Mouse (Mus musculus) left cerebral cortex, postnatal 4 days (tissue): ENCODE measurements around the gene Gm12216. TPM values are rescaled to one million over a fixed set of nuclear protein-coding genes. Genes with fewer than 3 reads are reported as not detected.

Experiments
- DNase-seq: peaks from one replicate; pipeline ENCODE4 v3.0.0-alpha.2; 2022
- intact Hi-C: fragments of 180-260 bp; cut with DNase I; formaldehyde crosslinking; loops from one replicate; pipeline ENCODE4 v1.15.1; 2025
- microRNA-seq: library from miRNA; unstranded; fragments of <30 nt; microRNA quantifications from one replicate; pipeline ENCODE4 v1.2.0, GENCODE M21; 2022
- total RNA-seq, 2 experiments: library from RNA; stranded (reverse); gene quantifications; 2 replicates each; pipeline ENCODE4 v1.2.3; 2021

Gm12216 gene
- total RNA-seq, 2 experiments from 2014 or later, result 1.1 to 1.3 TPM

DNA sequence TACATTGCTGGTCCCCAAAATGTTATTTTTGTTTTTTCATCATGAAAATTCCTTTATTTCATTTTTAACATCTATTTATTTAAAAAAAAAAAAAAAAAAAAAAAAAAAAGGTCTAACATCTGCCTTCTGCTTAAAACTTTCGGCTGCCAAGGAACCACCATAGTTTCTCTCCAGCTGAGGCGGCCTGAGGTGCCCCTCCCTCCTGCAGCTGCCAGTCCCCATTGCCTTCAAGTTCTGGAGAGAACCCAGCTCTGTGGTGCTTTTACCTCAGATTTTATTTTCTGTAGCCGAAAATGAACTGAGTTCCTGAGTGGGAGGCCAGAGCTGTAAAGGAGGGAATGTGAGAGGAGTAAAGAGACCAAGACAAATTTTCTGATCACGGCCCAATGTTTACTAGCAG lies 109.8 kb downstream of the Gm12216 start:
- no peak for DNase-seq
- intact Hi-C loops, result no loop called here

DNA sequence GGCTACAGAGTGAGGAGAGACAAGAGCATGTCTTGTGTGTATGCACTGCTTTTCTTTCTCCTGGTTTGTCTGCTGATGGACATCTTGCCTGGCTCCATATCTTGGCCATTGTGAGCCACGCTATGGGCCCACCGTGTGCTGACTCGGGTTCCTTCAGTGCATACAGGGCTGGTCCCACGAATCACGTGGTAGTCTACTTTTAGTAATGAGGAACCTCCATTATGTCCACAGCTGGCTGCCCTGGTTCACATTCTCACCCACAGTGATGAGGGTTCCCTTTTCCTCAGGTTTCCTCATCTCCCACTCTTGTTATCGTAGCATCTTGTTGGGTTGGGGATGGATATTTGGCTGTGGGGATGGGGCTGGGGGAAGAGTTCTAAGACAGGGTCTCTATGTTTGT lies 110.4 kb downstream of the Gm12216 start:
- intact Hi-C loops, result no loop called here
- DNase-seq, result no peak

DNA sequence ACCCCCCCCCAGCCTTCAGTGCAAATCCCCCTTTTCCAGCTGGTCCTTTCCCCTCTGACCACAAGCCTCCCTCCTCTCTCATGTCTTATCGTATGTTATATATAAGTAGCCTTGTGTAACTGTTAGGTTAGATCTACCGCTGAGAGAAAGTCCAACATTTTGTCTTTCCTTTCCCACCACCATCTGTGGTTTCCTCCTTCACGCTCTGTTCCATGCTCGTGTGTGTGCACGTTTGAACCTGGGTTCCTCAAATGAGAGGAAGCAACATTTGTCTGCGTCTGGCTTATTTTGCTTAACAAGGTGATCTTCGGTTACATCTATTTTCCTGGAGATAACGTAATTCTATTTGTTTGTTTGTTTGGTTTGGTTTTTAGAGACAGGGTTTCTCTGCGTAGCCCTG lies 111.1 kb downstream of the Gm12216 start:
- DNase-seq, result no peak
- intact Hi-C loops, result no loop called here

DNA sequence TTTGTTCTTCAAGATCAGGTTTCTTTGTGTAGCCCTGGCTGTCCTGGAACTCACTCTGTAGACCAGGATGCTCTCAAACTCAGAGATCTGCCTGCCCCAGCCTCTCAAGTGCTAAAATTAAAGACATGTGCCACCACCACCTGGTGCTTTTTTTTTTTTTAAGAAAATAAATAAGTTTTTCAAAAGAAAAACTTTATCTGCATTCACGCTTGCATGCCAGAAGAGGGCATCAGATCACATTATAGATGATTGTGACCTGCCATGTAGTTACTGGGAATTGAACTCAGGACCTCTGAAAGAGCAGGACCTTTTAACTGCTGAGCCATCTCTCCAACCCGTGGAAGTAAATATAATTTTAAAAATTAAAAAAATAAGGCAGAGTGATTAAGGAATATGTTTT lies 113.8 kb downstream of the Gm12216 start:
- no peak for DNase-seq
- intact Hi-C loops, result no loop called here

DNA sequence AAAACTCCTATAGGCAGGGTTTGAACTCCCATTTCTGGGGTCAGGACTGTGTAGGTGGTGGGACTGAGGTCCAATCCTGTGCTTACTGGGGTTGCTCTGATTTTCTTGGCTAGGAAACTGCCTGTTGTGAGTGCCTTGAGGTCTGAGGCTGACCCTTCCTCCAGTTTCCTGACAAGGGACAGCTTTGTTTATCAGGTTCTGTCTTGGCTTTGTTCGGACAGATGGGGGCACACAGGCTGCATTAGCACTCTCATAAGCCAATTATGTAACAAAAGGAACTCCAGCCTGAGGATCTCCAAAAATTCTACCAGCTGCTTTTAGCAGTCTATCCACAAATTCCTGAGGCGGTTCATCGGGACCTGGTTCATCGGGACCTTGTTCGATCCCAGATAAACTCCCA lies 116.7 kb downstream of the Gm12216 start:
- intact Hi-C loops, result no loop called here
- no peak for DNase-seq

DNA sequence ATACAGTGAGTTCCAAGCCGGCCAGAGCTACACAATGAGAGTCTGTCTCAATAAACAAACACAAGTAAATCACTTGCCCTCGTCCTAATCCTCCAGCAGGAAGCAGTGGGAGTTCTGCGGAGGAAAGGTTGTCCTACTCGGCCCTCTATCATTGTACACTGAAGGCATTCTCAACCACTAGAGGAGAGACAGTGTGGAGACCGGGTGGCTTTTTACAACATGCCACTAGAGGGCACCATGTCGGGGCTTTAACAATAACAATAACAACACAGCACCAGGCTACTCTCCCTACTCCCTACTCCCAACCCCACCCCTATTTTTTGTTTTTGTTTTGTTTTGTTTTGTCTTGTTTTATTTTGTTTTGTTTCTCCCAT lies 121.5 kb downstream of the Gm12216 start:
- DNase-seq, result peak; percentile 50
- intact Hi-C loops, result loop anchor here (5.0 kb wide), 1 partner anchor 115 kb away; no protein-coding TSS in a partner anchor

DNA sequence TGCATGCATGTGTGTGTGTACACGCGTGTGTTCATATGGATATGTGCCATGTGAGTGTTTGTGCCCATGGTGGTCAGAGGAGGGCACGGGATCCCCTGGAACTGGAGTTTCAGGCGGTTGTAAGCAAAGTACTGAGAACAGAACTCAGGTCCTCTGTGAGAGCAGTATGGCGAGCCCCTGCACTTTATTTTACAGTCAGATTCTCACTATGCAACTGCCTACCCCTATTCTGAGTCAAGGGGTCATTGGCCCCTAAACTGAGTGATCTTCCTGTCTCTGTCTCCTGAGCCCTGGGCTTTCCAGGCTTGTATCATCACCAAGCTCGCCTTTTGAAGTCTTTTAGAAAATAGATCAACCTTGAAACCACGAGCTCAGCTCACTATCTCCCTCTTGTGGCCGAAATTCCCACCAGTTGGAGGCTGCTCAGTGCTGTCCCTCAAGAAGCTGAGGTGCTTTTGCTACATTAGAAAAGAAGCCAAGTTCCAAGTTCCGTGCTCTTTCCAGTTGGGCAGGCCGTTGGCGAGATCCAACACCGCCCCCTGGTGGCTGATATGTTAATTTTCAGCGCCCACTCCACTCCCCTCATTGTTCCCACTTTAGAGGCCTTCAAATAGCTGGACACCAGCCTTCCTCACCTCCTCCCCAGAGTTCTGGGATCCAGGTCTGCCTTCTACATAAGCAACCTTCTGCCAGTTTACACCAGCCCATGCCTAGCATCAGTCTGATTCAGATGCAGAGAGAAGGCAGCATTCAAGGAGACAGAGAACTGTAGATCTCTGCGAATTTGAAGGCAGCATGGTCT lies 122.1 kb downstream of the Gm12216 start:
- DNase-seq, result peak; percentile 71
- intact Hi-C loops, result loop anchor here (5.0 kb wide), 1 partner anchor 115 kb away; no protein-coding TSS in a partner anchor

DNA sequence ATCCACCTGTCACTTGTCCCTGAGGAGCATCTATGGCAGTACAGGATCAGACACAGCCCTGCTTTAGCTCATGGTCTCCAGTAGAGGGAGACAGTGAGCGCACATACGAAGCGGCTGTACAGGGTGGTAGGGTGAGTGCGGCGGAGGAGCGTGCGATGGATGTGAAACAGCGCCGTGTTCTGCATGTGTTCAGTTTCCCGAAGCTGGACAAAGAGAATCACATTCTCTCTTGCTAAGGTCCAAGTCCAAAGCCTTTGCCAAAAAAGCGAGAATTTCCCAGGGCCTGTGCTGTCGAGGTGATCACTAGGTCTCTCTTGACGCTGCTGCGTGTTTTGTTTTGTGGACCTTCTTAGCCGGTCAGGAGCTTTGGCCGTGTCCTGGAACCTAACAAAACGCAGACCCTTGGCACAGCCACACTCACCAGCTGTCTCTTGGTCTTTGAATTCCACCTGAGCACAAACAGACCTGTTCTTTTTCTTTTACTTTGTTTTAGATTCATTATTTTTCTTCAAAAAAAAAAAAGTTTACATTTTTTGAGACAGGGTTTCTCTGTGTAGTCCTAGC lies 123.3 kb downstream of the Gm12216 start:
- intact Hi-C loops, result loop anchor here (5.0 kb wide), 1 partner anchor 117 kb away; no protein-coding TSS in a partner anchor
- DNase-seq, result peak; percentile 69

DNA sequence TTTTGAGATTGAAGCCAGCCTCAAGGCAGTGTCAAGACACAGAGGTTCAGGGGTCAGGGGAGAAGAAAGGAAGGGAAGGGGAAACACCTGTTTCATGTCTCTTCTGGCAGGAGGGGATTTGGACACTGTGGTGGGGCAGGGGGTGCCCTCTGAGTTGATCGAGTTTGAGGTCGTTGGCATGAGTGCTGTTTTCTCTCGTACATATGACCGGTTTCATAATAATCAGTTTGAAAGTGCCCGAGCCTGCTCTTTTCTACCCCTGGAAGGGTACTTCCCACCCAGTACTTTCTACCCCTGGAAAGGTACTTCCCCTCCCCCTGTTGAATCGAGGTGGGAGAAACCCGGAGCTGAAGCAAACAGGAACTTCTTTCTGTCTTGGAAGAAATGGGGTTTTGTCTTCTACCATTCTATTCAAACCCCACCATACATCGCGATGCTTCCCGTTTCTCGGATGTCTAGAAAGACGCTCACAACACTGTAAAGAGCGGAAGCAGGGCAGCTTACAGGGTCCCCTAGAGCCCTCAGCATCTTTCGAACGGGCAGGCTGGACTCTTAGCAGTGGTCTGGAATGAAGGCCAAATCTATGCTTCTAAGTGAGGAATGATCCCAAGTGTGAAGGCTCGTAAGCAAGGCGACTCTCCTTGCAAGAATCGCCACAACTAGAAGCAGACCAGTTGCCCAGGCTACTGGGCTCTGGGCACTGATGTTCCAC lies 123.9 kb downstream of the Gm12216 start:
- DNase-seq, result no peak
- intact Hi-C loops, result loop anchor here (5.0 kb wide), 1 partner anchor 117 kb away; no protein-coding TSS in a partner anchor

DNA sequence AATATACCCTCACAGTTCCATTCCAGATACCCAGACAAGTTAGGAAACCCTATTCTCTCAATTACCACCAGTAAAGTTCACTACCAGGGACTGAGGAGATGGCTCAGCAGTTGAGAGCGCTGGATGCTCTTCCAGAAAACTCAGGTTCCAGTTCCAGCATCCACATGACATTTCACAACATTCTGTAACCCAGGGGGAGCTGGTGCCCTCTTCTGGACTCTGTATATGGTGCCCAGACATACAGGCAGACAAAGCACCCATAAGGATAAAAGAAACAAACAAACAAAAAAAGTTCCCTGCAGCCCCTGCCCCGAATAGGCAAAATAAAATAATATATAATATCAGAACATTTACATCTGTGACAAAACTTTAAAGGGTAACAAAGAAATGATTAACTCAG lies 124.6 kb downstream of the Gm12216 start:
- DNase-seq, result no peak
- intact Hi-C loops, result no loop called here

DNA sequence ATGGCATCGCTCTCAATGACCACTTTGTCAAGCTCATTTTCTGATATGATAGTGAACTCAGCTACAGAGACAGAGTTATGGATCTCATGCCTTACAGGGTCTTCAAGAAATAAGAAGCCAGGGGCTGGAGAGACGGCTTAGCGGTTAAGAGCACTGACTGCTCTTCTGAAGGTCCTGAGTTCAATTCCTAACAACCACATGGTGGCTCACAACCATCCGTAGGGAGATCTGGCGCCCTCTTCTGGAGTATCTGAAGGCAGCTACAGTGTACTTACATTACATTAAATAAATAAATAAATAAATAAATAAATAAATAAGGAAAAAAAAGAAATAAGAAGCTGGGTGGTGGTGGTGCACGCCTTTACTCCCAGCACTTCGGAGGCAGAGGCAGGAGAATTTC lies 125.2 kb downstream of the Gm12216 start:
- no peak for DNase-seq

More for the DNA sequence above, 125.2 kb downstream of the Gm12216 start:
- intact Hi-C loops, result no loop called here

Small RNA genes lying within 50 kb of the gene (microRNA-seq; reads per million reads assigned to microRNA genes)
- gene Mir7671, result not detected

Other genes with a start within 250 kb of the Gm12216 start
- not detected for gene Il4, start 240.6 kb downstream of the Gm12216 start, total RNA-seq
- not detected for gene Il13, start 224.6 kb downstream of the Gm12216 start, total RNA-seq
- gene Rad50, start 151.9 kb downstream of the Gm12216 start, total RNA-seq, result 10 to 100 TPM; 10.1 to 11.3 TPM
- not detected for gene Il5, start 138.5 kb downstream of the Gm12216 start, total RNA-seq
- gene Irf1, start 89.2 kb downstream of the Gm12216 start, total RNA-seq, result 1 to 10 TPM; 2.9 to 4.2 TPM
- not detected for gene Gm17334, start 86.1 kb downstream of the Gm12216 start, total RNA-seq
- gene Slc22a5, start 32.4 kb upstream of the Gm12216 start, total RNA-seq, result 10 to 100 TPM; 17.2 to 19.6 TPM
- 1 to 10 TPM; 4.1 to 5.7 TPM for gene Slc22a21, start 121.1 kb upstream of the Gm12216 start, total RNA-seq
- gene Slc22a4, start 168.8 kb upstream of the Gm12216 start, total RNA-seq, result 1 to 10 TPM; 4.0 to 4.7 TPM
- 10 to 100 TPM; 11.9 to 13.5 TPM for gene Pdlim4, start 209.8 kb upstream of the Gm12216 start, total RNA-seq
- 10 to 100 TPM; 14.4 to 15.7 TPM for gene P4ha2, start 240.8 kb upstream of the Gm12216 start, total RNA-seq